Mouse (Mus musculus) MEL (cell line): ENCODE measurements around the gene Hoxb1. TPM values are rescaled to one million over a fixed set of nuclear protein-coding genes. Genes with fewer than 3 reads are reported as not detected.

Experiments used
- DNase-seq: peaks from one replicate; pipeline ENCODE4 v3.0.0; 2011; ENCODE audit warnings: low read depth, low spot score
- H3K27ac ChIP-seq: 2 replicates; pipeline ENCODE4 v1.5.1; 2012; ENCODE audit warnings: low read depth, mild to moderate bottlenecking, control low read depth, low read length, moderate library complexity; ENCODE audit not compliant: control insufficient read depth
- H3K27me3 ChIP-seq, 2 experiments: fragments of 150-350 bp in 1 of 2; sonication (generic) in 1 of 2; 2 replicates each; pipeline ENCODE4 v1.6.1; 2012; ENCODE audit warnings: low read length in 2 of 2, mild to moderate bottlenecking in 2 of 2, improper control_type of control experiment in 1 of 2, moderate library complexity in 1 of 2; ENCODE audit not compliant: insufficient read depth in 2 of 2, control insufficient read depth in 1 of 2
- H3K36me3 ChIP-seq, 2 experiments: 2 replicates each; pipeline ENCODE4 v1.6.1; 2012 to 2014; ENCODE audit warnings: low read length in 2 of 2, improper control_type of control experiment in 1 of 2, inconsistent platforms in 1 of 2, mild to moderate bottlenecking in 1 of 2; ENCODE audit not compliant: insufficient read depth in 2 of 2, control insufficient read depth in 1 of 2
- H3K4me1 ChIP-seq, 2 experiments: fragments of 150-350 bp in 1 of 2; sonication (generic) in 1 of 2; 2 replicates each; pipeline ENCODE4 v1.6.1; 2012; ENCODE audit warnings: low read length in 2 of 2, improper control_type of control experiment in 1 of 2, mild to moderate bottlenecking in 1 of 2; ENCODE audit not compliant: insufficient read depth in 2 of 2, control insufficient read depth in 1 of 2
- H3K4me3 ChIP-seq, 2 experiments: fragments of 150-350 bp in 1 of 2; sonication (generic) in 1 of 2; 2 replicates each; pipeline ENCODE4 v1.5.1; 2012; ENCODE audit warnings: low read depth in 2 of 2, low read length in 2 of 2, mild to moderate bottlenecking in 2 of 2, moderate library complexity in 2 of 2, control low read depth in 1 of 2, improper control_type of control experiment in 1 of 2; ENCODE audit not compliant: control insufficient read depth in 1 of 2, insufficient read depth in 1 of 2
- H3K79me2 ChIP-seq: 2 replicates; pipeline ENCODE4 v1.6.1; 2012; ENCODE audit warnings: mild to moderate bottlenecking, low read length, moderate library complexity; ENCODE audit not compliant: control insufficient read depth, poor library complexity, insufficient read depth
- H3K9ac ChIP-seq: 2 replicates; pipeline ENCODE4 v1.6.1; 2012; ENCODE audit warnings: low read depth, mild to moderate bottlenecking, control low read depth, low read length, moderate library complexity; ENCODE audit not compliant: control insufficient read depth, poor library complexity, severe bottlenecking
- H3K9me3 ChIP-seq: fragments of 150-350 bp; sonication (generic); replicated peaks from 2 replicates; pipeline ENCODE4 v1.6.1; 2012; ENCODE audit warnings: mild to moderate bottlenecking, low read length, improper control_type of control experiment, moderate library complexity; ENCODE audit not compliant: insufficient read depth
- BHLHE40 ChIP-seq: IDR thresholded peaks from 2 replicates; pipeline ENCODE4 v1.6.1; 2012; ENCODE audit warnings: low read depth, mild to moderate bottlenecking, inconsistent platforms, low read length, improper control_type of control experiment, borderline replicate concordance
- CHD2 ChIP-seq: IDR thresholded peaks from 2 replicates; pipeline ENCODE4 v1.6.1; 2011; ENCODE audit warnings: low read length, improper control_type of control experiment
- EP300 ChIP-seq, 2 experiments: IDR thresholded peaks; 2 replicates each; pipeline ENCODE4 v1.6.1; 2011; ENCODE audit warnings: improper control_type of control experiment in 2 of 2, low read length in 2 of 2, low read depth in 1 of 2, mild to moderate bottlenecking in 1 of 2
- GABPA ChIP-seq: IDR thresholded peaks from 2 replicates; pipeline ENCODE4 v1.6.1; 2012; ENCODE audit warnings: low read depth, mild to moderate bottlenecking, inconsistent platforms, low read length, improper control_type of control experiment, moderate library complexity
- GATA1 ChIP-seq: IDR thresholded peaks from 2 replicates; pipeline ENCODE4 v1.6.1; 2011; ENCODE audit warnings: low read depth, low read length, improper control_type of control experiment
- MAFK ChIP-seq: IDR thresholded peaks from 2 replicates; pipeline ENCODE4 v1.6.1; 2011; ENCODE audit warnings: low read depth, mild to moderate bottlenecking, low read length, improper control_type of control experiment, borderline replicate concordance
- MAX ChIP-seq: IDR thresholded peaks from 2 replicates; pipeline ENCODE4 v1.6.1; 2011; ENCODE audit warnings: low read length, improper control_type of control experiment
- MAZ ChIP-seq: IDR thresholded peaks from 2 replicates; pipeline ENCODE4 v1.6.1; 2012; ENCODE audit warnings: low read depth, mild to moderate bottlenecking, inconsistent platforms, low read length, improper control_type of control experiment
- MEF2A ChIP-seq: IDR thresholded peaks from 2 replicates; pipeline ENCODE4 v1.6.1; 2014; ENCODE audit warnings: low read depth, mild to moderate bottlenecking, inconsistent platforms, low read length, improper control_type of control experiment; ENCODE audit not compliant: poor library complexity, insufficient replicate concordance, severe bottlenecking; ENCODE audit errors: extremely low read depth
- MYC ChIP-seq: IDR thresholded peaks from 2 replicates; pipeline ENCODE4 v1.6.1; 2011; ENCODE audit warnings: low read depth, mild to moderate bottlenecking, low read length, improper control_type of control experiment, moderate library complexity
- NELFE ChIP-seq: IDR thresholded peaks from 2 replicates; pipeline ENCODE4 v1.6.1; 2011; ENCODE audit warnings: low read depth, low read length, improper control_type of control experiment
- NRF1 ChIP-seq: IDR thresholded peaks from 2 replicates; pipeline ENCODE4 v1.6.1; 2014; ENCODE audit warnings: low read depth, mild to moderate bottlenecking, inconsistent platforms, low read length, improper control_type of control experiment, moderate library complexity; ENCODE audit not compliant: poor library complexity, insufficient read depth, severe bottlenecking
- POLR2A ChIP-seq, 2 experiments: IDR thresholded peaks; 2 replicates each; pipeline ENCODE4 v1.6.1; 2011 to 2012; ENCODE audit warnings: low read length in 2 of 2, mild to moderate bottlenecking in 2 of 2, control low read depth in 1 of 2, improper control_type of control experiment in 1 of 2, low read depth in 1 of 2, moderate library complexity in 1 of 2; ENCODE audit not compliant: control insufficient read depth in 1 of 2, insufficient read depth in 1 of 2, poor library complexity in 1 of 2
- POLR2AphosphoS5 ChIP-seq: IDR thresholded peaks from 2 replicates; pipeline ENCODE4 v1.6.1; 2012; ENCODE audit warnings: low read depth, borderline replicate concordance, mild to moderate bottlenecking, inconsistent platforms, low read length, moderate library complexity, mixed read lengths
- RAD21 ChIP-seq: IDR thresholded peaks from 2 replicates; pipeline ENCODE4 v1.6.1; 2011; ENCODE audit warnings: mild to moderate bottlenecking, low read depth, low read length, improper control_type of control experiment
- RCOR1 ChIP-seq: IDR thresholded peaks from 2 replicates; pipeline ENCODE4 v1.6.1; 2012; ENCODE audit warnings: low read depth, mild to moderate bottlenecking, inconsistent platforms, low read length, improper control_type of control experiment
- SIN3A ChIP-seq: IDR thresholded peaks from 2 replicates; pipeline ENCODE4 v1.6.1; 2012; ENCODE audit warnings: low read length, improper control_type of control experiment, inconsistent platforms
- UBTF ChIP-seq: IDR thresholded peaks from 2 replicates; pipeline ENCODE4 v1.6.1; 2012; ENCODE audit warnings: low read depth, mild to moderate bottlenecking, inconsistent platforms, low read length, improper control_type of control experiment, moderate library complexity, borderline replicate concordance; ENCODE audit not compliant: insufficient read depth
- USF2 ChIP-seq, 2 experiments: IDR thresholded peaks; 2 replicates each; pipeline ENCODE4 v1.6.1; 2011 to 2012; ENCODE audit warnings: improper control_type of control experiment in 2 of 2, low read length in 2 of 2, borderline replicate concordance in 1 of 2, inconsistent platforms in 1 of 2, low read depth in 1 of 2, mild to moderate bottlenecking in 1 of 2; ENCODE audit not compliant: insufficient read depth in 1 of 2
- ZKSCAN1 ChIP-seq: IDR thresholded peaks from 2 replicates; pipeline ENCODE4 v1.6.1; 2012; ENCODE audit warnings: low read depth, mild to moderate bottlenecking, inconsistent platforms, low read length, improper control_type of control experiment, moderate library complexity
- ZMIZ1 ChIP-seq: IDR thresholded peaks from 2 replicates; pipeline ENCODE4 v1.6.1; 2012; ENCODE audit warnings: low read depth, mild to moderate bottlenecking, inconsistent platforms, low read length, improper control_type of control experiment, moderate library complexity
- polyA plus RNA-seq, 2 experiments: library from polyadenylated mRNA; stranded (reverse) in 1 of 2; unstranded in 1 of 2; fragments of >175 nt in 1 of 2; fragments of >200 nt in 1 of 2; gene quantifications; 2 replicates each; pipeline versions ENCODE4 v1.2.1 to v1.2.4; 2012; ENCODE audit warnings: low replicate concordance in 2 of 2, low read depth in 1 of 2; ENCODE audit not compliant: insufficient read length in 2 of 2, insufficient read depth in 1 of 2, missing spikeins in 1 of 2
- total RNA-seq: library from RNA; depleted of rRNA; stranded (reverse); fragments of 300-350 nt; gene quantifications from 2 replicates; pipeline ENCODE4 v1.2.3, GENCODE M21; 2012

Hoxb1 gene
- total and polyA plus RNA-seq, 3 experiments = not detected

GRCm38 (mm10) chr11:96371726-96372125 is 6.2 kb downstream of the Hoxb1 start:
- DNase-seq = no peak
- TF ChIP-seq ZMIZ1 (no peak), EP300 (IDR thresholded peaks at IDR 0.05; ENCODE audit: low read depth in 1 of 2, low read length in 2 of 2) (no peak), POLR2AphosphoS5 (no peak), NRF1 (no peak), ZKSCAN1 (no peak), CHD2 (no peak), POLR2A (IDR thresholded peaks at IDR 0.05; ENCODE audit: control insufficient read depth in 1 of 2, insufficient read depth in 1 of 2, low read depth in 1 of 2, low read length in 2 of 2, poor library complexity in 1 of 2) (no peak), USF2 (IDR thresholded peaks at IDR 0.05; ENCODE audit: borderline replicate concordance in 1 of 2, insufficient read depth in 1 of 2, low read depth in 1 of 2, low read length in 2 of 2) (no peak), MAZ (no peak), GABPA (no peak), BHLHE40 (no peak), MAX (no peak), RAD21 (no peak), NELFE (no peak), RCOR1 (no peak), MEF2A (no peak)
- H3K27ac ChIP-seq = no peak overlapping the region
- H3K9me3 ChIP-seq = no peaks in the 10 kb centered on the region
- no peaks in the 10 kb centered on the region for H3K79me2 ChIP-seq
- no peak overlapping the region for H3K9ac ChIP-seq
- peaks cover 5 to 8% of the 10 kb centered on the region in 2 experiments; a peak in 3 of 4 replicates for H3K27me3 ChIP-seq
- no peaks in the 10 kb centered on the region for H3K4me1 ChIP-seq
- H3K36me3 ChIP-seq = no peaks in the 10 kb centered on the region
- H3K4me3 ChIP-seq = no peak overlapping the region

GRCm38 (mm10) chr11:96372519-96372918 is 7.0 kb downstream of the Hoxb1 start:
- Histone ChIP-seq H3K4me3 (no peak overlapping the region), H3K27me3 (peaks cover 7 to 9% of the 10 kb centered on the region in 2 experiments; a peak in 3 of 4 replicates), H3K9me3 (no peaks in the 10 kb centered on the region), H3K36me3 (no peaks in the 10 kb centered on the region), H3K79me2 (no peaks in the 10 kb centered on the region), H3K9ac (no peak overlapping the region), H3K4me1 (no peaks in the 10 kb centered on the region), H3K27ac (no peak overlapping the region)
- no peak for TF ChIP-seq UBTF
- TF ChIP-seq BHLHE40 = no peak
- no peak for TF ChIP-seq GATA1
- no peak for TF ChIP-seq MAFK
- TF ChIP-seq ZKSCAN1 = no peak
- no peak for TF ChIP-seq EP300 (IDR thresholded peaks at IDR 0.05; ENCODE audit: low read depth in 1 of 2, low read length in 2 of 2)
- TF ChIP-seq SIN3A = no peak
- TF ChIP-seq MYC = no peak
- no peak for TF ChIP-seq MEF2A
- DNase-seq = no peak
